Mouse (Mus musculus) WW6 (cell line): ENCODE measurements around the gene Etv6.

Source experiments
- DNase-seq: peaks from one replicate; pipeline ENCODE4 v3.0.0-alpha.2; 2013; ENCODE audit warnings: low read depth, low spot score

Etv6 gene

GRCm38 (mm10) chr6:134141616-134142165, 106.2 kb downstream of the Etv6 start:
- DNase-seq, result no peak

DNA sequence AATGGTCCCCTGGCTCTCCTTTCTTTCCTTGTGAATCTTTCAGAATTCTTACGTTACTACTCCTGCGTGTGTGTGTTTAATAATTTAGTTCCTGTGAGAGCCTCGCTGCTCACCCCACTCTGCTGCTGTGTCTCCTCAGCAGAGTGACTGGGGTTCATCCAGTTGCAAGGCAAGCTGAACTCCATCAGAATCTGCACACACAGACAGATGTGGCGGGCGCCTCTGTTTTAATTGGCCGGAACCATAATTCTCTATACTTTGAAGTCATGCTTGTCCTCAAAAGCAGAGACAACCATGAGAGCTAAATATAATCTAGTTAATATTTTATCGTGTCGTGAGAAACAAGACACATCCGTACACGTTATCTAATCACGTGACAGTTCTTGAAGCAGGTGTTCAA, 107.2 kb downstream of the Etv6 start:
- no peak for DNase-seq

DNA sequence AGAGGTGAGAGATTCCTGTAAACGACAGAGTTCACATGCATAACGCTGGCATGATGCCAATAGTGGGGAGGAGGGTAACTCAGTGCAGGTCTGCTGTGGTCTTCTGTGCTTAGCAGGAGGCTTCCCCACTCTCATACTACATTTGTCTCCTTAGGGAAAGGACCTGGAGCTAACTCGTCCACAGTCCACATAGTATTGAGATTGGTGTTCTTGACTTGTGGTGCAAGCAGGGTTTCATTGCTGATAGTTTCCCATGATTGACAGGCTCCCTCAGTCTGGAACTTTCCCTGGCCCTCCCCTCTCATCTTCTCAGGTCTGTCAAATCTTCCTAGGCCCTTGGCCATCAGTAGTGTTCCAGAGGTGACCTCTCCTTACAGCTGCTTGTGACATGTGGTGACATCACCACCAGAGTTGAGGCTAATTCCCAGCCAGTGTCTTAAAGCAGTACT, 108.2 kb downstream of the Etv6 start:
- DNase-seq, result no peak

DNA sequence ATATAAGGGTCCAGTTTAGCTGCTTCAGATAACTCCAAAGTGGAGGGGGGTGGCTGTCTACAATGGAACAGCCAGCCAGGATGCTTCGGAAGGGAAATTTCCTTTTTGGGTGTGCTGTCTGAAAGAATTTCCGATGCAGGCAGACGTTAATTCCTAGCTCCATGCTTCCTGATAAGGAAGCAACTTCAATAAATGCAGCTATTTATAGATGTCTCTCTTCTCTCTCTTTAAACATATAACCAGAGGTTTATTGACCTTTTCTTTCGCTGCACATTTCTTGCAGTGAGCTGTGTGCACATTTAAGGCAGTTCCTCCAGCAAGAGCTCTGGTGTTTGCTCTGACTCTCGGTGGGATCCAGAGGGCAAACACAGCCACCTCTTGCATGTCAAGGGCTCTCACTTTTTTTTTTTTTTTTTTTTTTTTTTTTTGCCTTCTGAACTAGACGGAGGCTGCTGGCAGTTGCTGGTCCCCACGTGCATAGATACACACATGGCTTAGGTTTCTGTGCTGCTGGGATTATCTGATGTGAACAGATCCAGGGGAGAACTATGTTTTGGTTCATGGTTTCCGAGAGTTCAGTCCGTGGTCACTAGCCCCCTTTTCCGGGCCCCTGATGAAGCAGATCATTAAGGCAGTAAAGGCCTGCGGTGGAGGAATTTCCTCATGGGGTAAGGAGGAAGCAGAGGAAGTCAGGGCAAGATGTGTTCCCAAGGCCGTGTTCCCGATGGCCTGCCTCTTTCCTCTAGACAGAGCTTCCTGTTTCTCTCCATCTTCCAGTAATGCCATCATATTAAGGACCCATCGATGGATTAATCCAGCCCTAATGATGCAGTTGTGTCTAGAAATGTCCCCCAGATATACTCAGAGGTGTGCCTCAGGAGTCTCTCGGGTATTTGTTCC, 109.0 kb downstream of the Etv6 start:
- DNase-seq, result no peak

DNA sequence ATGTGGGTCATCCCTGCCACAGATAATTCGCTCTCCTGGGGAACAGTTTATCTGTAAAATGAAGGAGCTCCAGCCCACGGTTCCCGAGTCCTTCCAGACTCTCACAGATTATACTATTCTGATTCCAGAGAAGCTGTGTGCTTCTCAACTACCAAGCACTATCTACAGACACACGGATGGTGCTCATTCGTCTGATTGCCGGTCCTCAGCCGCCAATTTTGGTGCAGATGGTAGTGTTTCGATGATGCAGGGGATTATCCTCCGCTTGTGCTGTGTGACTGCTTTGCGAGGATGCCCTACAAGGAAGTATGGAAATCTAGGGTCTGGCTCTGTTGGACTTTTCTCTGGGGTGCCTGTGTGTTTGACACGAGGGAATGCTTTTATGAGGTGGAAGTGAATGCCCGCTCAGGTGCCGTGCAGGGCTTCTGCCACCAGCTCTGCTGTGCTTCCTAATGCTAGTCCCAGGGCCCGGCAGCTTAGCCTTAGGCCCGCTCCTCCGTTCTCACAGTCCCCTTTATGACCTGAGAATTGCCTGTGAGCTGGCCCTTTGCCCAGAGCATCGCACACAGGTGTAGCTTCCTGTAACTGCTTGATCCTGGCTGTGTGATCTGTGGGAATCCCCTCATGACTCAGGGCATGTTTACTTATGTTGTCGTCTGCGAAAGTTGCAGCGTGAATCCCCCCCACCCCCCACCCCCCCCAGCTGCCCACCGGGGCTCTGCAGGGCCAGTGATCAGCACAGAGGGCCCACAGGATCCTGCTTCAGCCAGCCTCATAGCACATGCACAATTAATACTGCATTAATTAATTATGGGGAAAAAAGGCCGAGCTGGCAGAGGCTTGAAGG, 112.3 kb downstream of the Etv6 start:
- DNase-seq, result no peak

DNA sequence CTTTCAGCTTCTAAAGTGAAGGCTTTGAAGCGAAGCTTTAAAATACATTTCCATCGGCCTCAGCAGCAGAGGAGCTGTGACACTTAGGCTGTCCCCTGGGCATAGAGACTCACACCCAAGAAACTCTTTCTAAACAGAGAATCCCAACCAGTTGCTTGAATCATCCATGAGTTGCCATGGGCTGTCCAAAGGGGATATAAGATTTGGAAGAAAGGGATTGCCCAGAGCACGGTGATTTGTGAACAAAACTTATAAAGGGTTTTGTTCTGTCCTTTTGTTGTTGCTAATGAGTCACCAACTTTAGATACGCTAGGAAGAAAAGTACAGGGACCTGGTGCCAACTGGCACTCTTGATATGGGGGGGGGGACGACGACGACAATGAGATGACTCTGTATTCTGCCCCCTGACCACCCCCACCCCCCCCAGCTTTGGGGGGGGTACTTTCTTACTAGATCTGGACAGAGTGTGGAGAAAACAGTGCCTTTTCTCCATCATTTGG, 113.0 kb downstream of the Etv6 start:
- no peak for DNase-seq

GRCm38 (mm10) chr6:134149606-134150005, 114.1 kb downstream of the Etv6 start:
- no peak for DNase-seq

GRCm38 (mm10) chr6:134151022-134151680, 115.7 kb downstream of the Etv6 start:
- DNase-seq, result no peak

GRCm38 (mm10) chr6:134151853-134152505, 116.5 kb downstream of the Etv6 start:
- no peak for DNase-seq

GRCm38 (mm10) chr6:134152539-134152938, 117.0 kb downstream of the Etv6 start:
- DNase-seq, result no peak

GRCm38 (mm10) chr6:134154746-134155145, 119.2 kb downstream of the Etv6 start:
- DNase-seq, result no peak

DNA sequence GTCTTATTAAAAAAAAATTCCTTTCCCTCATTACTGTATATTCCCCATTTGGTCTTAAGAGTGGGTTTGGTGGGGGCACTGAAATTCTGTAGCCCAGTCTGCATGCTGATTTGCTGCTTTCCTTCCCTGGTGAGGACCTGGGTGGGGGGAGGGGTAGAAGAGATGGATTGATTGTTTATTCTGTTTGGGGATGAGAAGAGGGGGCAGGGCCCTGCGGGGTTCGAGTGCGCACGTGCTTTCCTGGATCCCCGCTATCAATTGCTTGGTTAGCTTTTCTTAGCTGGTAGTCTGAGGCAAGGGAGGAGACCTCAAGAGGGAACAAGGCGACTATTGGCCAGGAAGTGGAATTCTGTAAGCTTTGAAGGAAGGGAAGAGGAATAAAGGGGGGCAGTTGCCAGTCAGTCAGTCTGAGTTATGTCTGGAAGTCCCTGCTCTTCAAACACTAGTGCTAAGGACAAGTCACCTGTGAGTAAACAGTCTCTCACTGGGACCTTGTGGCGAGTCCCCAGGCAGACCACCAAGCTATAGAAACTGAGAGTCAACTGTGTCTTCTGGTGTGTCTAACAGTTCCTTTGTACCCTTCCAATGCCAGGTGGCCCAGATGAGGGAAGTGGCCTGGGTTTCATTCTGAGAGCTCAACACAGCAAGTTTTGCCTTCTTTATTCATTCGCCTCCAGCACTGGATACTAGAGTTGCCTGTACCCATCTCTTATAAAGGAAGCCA, 120.6 kb downstream of the Etv6 start:
- no peak for DNase-seq

- DNase-seq, result no peak
Observed at GRCm38 (mm10) chr6:134157533-134158115, 122.1 kb downstream of the Etv6 start.

- no peak for DNase-seq
Observed at GRCm38 (mm10) chr6:134158201-134158600, 122.7 kb downstream of the Etv6 start.

DNA sequence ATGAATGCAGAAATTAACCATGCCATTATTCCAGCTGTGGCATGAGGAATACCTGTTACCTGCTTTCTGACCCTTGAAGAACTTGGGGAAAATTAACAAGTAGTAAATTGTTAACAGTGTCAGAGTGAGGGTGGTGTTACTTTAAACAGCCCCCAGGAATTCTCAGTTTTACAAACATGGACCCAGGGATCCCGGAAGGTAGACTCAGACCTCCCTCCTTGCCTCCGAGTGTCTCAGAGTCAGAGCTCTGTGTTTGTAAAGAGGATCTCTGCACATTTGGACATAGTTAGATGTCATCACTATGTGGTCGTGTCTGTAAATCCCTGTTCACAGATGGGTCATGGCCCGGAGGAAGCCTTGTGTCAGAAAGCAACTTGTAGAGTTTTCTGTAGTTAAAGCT, 124.2 kb downstream of the Etv6 start:
- DNase-seq, result no peak

- no peak for DNase-seq
Observed at GRCm38 (mm10) chr6:134161040-134161439, 125.5 kb downstream of the Etv6 start.

- no peak for DNase-seq
Observed at GRCm38 (mm10) chr6:134163346-134163745, 127.8 kb downstream of the Etv6 start.

DNA sequence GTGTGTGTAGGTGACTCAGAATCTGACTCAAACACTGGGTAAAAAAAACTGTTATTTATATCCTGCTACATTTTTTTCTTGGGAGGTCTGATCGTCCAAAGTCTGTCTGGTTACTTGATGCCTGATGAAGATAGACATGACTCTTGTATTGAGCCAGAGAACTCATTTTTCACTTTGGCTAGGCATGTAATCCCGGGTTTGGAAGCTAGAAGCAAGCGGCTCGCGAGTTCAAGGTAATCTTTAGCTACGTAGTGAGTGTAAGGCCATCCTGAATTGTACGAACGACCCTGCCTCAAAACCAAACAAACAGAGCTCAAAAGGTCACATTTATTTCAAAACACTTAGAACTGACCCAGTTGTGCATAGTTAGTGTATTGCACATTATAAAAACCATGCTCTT, 128.9 kb downstream of the Etv6 start:
- DNase-seq, result no peak

GRCm38 (mm10) chr6:134165012-134165411, 129.5 kb downstream of the Etv6 start:
- no peak for DNase-seq

GRCm38 (mm10) chr6:134167963-134168362, 132.5 kb downstream of the Etv6 start:
- DNase-seq, result no peak
